38 mouse cellular contexts compared by ENCODE assay signal in genomic region chr2:155686572-155686971, GRCm38 (mm10). TPM values are rescaled to one million over a fixed set of nuclear protein-coding genes. Genes with fewer than 3 reads are reported as not detected.
DNase-seq lines count a peak whose midpoint lies in the region; ATAC-seq lines count a peak whose summit lies in the region.
"Had no signal": no experiment of that assay in that cellular context is flagged by ENCODE, and none has a peak within 500 bp of the region (broad histone marks: within the 10 kb centered on the region; RNA-seq: fewer than 3 reads in every experiment).

No protein-coding gene starts in this region.

- H3K9me3 ChIP-seq in midbrain, embryonic 10.5 days (replicated peaks), result no peaks in the 10 kb centered on the region
- H3K9me3 ChIP-seq: forebrain, embryonic 13.5 days; heart, embryonic 10.5 days; heart, embryonic 15.5 days; hindbrain, embryonic 12.5 days; limb, embryonic 10.5 days; limb, embryonic 15.5 days; liver, embryonic 13.5 days; megakaryocyte, embryonic 14.5 days; midbrain, embryonic 13.5 days had no signal

- H3K27ac ChIP-seq in midbrain, embryonic 10.5 days (replicated peaks), result no peak overlapping the region
- H3K27ac ChIP-seq: forebrain, embryonic 13.5 days; heart, embryonic 10.5 days; heart, embryonic 15.5 days; hindbrain, embryonic 12.5 days; limb, embryonic 10.5 days; limb, embryonic 15.5 days; liver, embryonic 13.5 days; midbrain, embryonic 13.5 days had no signal

- H3K27me3 ChIP-seq in midbrain, embryonic 10.5 days (ENCODE audit: low read depth, poor library complexity, severe bottlenecking), result no peaks in the 10 kb centered on the region
- H3K27me3 ChIP-seq: forebrain, embryonic 13.5 days; heart, embryonic 15.5 days; hindbrain, embryonic 12.5 days; limb, embryonic 15.5 days; liver, embryonic 13.5 days; megakaryocyte, embryonic 14.5 days; midbrain, embryonic 13.5 days had no signal

- peaks cover 15% of the 10 kb centered on the region for H3K4me1 ChIP-seq in midbrain, embryonic 10.5 days

- no peak overlapping the region for H3K4me3 ChIP-seq in midbrain, embryonic 10.5 days
- H3K4me3 ChIP-seq: forebrain, embryonic 13.5 days; heart, embryonic 10.5 days; heart, embryonic 15.5 days; hindbrain, embryonic 12.5 days; limb, embryonic 10.5 days; limb, embryonic 15.5 days; liver, embryonic 13.5 days; megakaryocyte, embryonic 14.5 days; midbrain, embryonic 13.5 days had no signal

- ATAC-seq in activated CD4-positive, CD25-positive, alpha-beta regulatory T cell, adult 4 months, result peak; percentile 41
- ATAC-seq: forebrain, embryonic 13.5 days; lung, postnatal 0 days; midbrain, embryonic 13.5 days had no signal

- H3K36me3 ChIP-seq in midbrain, embryonic 10.5 days, result peaks cover 16% of the 10 kb centered on the region
- H3K36me3 ChIP-seq: heart, embryonic 15.5 days had no signal

- peak; percentile 74 for DNase-seq in heart, adult 11 months
- DNase-seq in heart, adult 8-10 months (ENCODE audit: low spot score), result no peak
- DNase-seq in A20 (ENCODE audit: low read depth, low spot score), result peak; percentile 19
- peak; percentile 37 for DNase-seq in thymus, postnatal 25 days
- DNase-seq in right cerebral cortex, postnatal 14 days, result no peak
- DNase-seq in midbrain, embryonic 10.5 days (ENCODE audit: low spot score), result no peak
- DNase-seq: adrenal gland, adult 8-10 months; cerebellum, adult 8-10 months; cerebellum, postnatal 25 days; heart, postnatal 36 days; kidney, adult 11 months; kidney, postnatal 14 days; layer of hippocampus, adult 9-11 months; liver, embryonic 13.5 days; lung, adult 18-20 months; lung, postnatal 4 days; spleen, adult 18-20 months had no signal

- 86% methylated on average over 5 of the region's 5 CpGs for WGBS in midbrain, embryonic 10.5 days

RNA-seq across cellular contexts. Expression of gene Trpc4ap, which starts 5.6 kb away (rescaled TPM):
- 10 to 100 TPM; 85.4 to 95.8 (median 88.4) TPM for total RNA-seq in heart, adult 8-10 months (2022)
- polyA plus RNA-seq in activated CD4-positive, CD25-positive, alpha-beta regulatory T cell, adult 4 months (2017; shearing (Covaris generic)), result 10 to 100 TPM; 55.4 to 66.2 TPM
- 123 and 137 TPM in 2 replicates for polyA plus RNA-seq in midbrain, embryonic 10.5 days (2016; fragmentation: Nextera tagmentation; extraction: Ambion mirVana)

RNA-seq across cellular contexts. Expression of gene Edem2, which starts 42.7 kb away (rescaled TPM):
- total RNA-seq in heart, adult 8-10 months (2022), result 1 to 10 TPM; 5.7 to 7.8 (median 6.4) TPM
- polyA plus RNA-seq in activated CD4-positive, CD25-positive, alpha-beta regulatory T cell, adult 4 months (2017; shearing (Covaris generic)), result 10 to 100 TPM; 39.9 to 45.0 TPM
- polyA plus RNA-seq in midbrain, embryonic 10.5 days (2016; fragmentation: Nextera tagmentation; extraction: Ambion mirVana), result 34.0 and 34.4 TPM in 2 replicates

RNA-seq across cellular contexts. Expression of gene Gm17581, which starts 49.1 kb away (rescaled TPM):
- not detected for total RNA-seq in heart, adult 8-10 months (2022)
- not detected for polyA plus RNA-seq in activated CD4-positive, CD25-positive, alpha-beta regulatory T cell, adult 4 months (2017; shearing (Covaris generic))
- polyA plus RNA-seq in midbrain, embryonic 10.5 days (2016; fragmentation: Nextera tagmentation; extraction: Ambion mirVana), result not detected in 2 replicates
- total RNA-seq: adrenal gland, adult 8-10 months; adrenal gland, postnatal 4 days; gastrocnemius, adult 8-10 months; gastrocnemius, postnatal 4 days; heart, postnatal 36 days; left cerebral cortex, postnatal 10 days; neutrophil, adult 5-6 weeks had no signal
- polyA plus RNA-seq: embryonic facial prominence, embryonic 11.5 days; forebrain, embryonic 13.5 days; frontal cortex, adult 2 months; heart, embryonic 10.5 days; heart, embryonic 15.5 days; hindbrain, embryonic 12.5 days; kidney, embryonic 14.5 days; limb, embryonic 10.5 days; limb, embryonic 15.5 days; liver, embryonic 13.5 days; lung, postnatal 0 days; midbrain, embryonic 13.5 days; neural tube, embryonic 11.5 days; stomach, embryonic 16.5 days; urinary bladder, adult 2 months had no signal

Comparison
In these comparisons a context has a peak if more than half of its experiments do, and no peak if none do; other contexts are left out.
1. DNase-seq: peak in heart, adult 11 months (single experiment), A20 (single experiment) and thymus, postnatal 25 days (single experiment); none in heart, adult 8-10 months (single experiment), right cerebral cortex, postnatal 14 days (single experiment) and midbrain, embryonic 10.5 days (single experiment).